Mouse (Mus musculus) kidney, adult 8-10 months (tissue): ENCODE measurements around the gene Brms1.

ENCODE experiments used
- DNase-seq, 2 experiments: peaks; one replicate each; pipeline ENCODE4 v3.0.0; 2022

Gene Brms1

GRCm38 (mm10) chr19:5039301-5040114 is 1.6 kb upstream of the Brms1 start:
- peak in 1 of 2 experiments; percentile 39 for DNase-seq

DNA sequence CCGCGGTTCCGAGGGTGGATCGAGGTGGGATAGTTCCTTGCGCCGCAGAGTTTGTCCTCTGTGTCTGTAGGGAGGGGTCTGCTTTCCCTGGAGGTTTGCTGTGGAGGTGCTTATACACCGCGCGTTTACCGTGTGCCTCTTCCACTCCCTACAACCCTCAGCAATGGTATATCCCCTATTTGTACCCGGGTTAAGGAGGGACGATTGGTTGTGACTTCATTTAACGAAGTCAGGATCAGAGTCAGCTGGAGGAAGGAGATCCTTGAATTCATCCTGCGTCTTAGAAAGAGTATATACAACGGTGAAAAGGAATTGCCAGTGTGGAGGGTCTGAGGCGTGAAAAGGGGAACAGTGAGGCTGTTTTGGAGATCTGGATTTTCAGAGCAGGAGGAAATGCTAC is 434 bp downstream of the Brms1 start:
- no peak for DNase-seq

GRCm38 (mm10) chr19:5045531-5045930 is 4.4 kb downstream of the Brms1 start:
- no peak for DNase-seq

DNA sequence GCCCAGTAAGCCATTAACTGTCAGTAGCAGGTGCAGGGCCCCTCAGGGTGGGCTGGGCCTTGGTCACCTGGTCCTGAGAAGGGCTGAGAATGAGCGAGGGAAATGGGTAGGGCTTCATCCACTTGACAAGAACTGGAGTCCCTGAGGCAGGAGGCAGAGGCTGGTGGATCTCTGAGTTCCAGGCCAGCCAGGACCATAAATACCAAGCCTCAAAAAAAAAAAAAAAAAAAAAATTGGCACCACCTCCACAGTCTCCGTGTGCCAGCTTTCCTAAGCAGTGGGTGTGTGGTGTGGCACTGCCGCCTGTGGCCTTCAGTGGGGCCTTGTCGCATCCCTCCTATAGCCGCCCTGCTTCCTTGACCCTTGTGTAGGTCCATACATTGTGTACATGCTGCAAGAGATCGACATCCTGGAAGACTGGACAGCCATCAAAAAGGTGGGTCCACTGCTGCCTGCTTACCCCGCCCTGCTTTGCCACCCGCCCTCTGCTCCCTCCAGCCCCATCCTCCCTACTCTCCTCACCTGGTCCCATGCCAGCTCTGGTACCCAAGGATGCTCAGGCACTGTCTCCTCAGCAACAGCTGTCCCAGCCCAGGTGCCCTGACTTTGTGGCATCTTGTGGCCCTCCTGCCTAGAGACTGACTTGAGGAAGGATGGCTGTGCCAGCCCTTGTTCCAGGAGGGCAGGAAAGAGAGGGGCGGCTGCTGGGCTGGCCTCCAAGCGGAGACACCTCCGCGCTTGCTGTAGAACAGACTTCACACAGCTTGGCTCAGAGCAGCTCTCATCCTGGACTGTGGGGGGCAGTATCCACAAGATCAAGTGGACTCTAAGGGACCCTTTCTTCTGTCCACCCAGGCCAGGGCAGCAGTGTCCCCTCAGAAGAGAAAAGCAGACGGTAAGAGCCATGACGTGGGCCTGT is 7.2 kb downstream of the Brms1 start:
- DNase-seq: no peak

- DNase-seq: no peak
These were observed 8.2 kb downstream of the Brms1 start for GRCm38 (mm10) chr19:5049325-5049724.

DNA sequence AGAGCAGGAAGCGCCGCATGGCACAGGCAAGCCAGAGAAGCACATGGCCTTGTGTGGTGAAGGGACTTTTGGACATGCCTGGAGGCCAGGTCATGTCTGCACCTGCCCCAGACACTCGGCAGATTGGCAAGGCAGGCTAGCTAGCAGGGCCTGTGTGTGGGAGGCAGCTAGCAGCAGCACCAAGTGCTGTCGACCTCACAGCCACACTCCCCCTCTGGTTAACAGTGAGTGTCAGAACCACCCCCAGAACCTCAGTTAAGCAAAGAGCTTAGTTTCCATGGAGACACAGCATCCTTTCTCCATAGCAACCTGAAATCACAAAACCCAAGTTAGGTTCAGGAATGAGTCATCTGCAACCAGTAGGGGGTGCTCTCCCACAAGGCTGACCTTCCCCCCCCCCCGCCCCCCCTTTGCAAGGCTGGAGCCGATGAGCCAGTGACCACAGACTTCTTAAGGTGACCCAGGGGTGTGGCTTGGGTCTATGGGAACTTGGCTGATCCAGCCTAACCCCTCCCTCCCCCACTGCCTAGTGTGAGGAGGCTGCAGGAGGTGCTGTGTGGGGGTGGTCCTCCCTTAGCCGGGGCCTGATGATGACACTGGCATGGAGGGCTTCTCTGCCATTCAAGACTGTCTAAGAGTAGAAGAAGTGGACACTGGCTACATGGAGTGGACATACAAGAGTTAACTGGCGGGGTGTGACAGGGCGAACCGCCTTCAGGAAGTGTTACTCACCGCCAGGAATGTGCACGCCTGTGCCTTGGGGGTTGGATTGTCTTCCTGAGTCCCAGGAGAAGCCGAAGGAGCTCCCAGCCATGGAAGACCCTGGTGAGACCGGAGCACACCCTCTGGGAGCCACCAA is 9.1 kb downstream of the Brms1 start, which contains the start of gene Rin1:
Gene Rin1, plus strand, starts transcription at position 435 of the 859 bp plus-strand sequence.
- peak; percentile 46 to 48 for DNase-seq

GRCm38 (mm10) chr19:5051031-5051430 is 9.9 kb downstream of the Brms1 start:
- DNase-seq: no peak

DNA sequence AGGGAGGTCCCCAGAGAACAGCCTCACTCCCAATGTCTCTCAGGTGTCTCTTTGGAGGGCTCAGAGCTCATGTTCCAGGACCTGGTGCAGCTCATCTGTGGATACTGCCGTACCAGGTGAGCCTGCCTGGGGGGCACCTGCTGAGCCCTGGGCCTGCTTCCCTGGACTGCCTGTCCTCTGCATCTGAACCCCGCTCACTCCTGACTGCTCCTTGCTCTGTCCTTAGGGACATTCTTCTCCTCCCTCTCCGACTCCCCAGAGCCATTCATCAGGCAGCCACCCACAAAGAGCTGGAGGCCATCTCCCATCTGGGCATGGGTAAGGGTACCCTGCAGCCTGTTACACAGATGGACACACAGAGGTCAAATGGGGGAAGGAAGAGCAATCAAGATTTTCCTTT is 10.4 kb downstream of the Brms1 start:
- DNase-seq: no peak

DNA sequence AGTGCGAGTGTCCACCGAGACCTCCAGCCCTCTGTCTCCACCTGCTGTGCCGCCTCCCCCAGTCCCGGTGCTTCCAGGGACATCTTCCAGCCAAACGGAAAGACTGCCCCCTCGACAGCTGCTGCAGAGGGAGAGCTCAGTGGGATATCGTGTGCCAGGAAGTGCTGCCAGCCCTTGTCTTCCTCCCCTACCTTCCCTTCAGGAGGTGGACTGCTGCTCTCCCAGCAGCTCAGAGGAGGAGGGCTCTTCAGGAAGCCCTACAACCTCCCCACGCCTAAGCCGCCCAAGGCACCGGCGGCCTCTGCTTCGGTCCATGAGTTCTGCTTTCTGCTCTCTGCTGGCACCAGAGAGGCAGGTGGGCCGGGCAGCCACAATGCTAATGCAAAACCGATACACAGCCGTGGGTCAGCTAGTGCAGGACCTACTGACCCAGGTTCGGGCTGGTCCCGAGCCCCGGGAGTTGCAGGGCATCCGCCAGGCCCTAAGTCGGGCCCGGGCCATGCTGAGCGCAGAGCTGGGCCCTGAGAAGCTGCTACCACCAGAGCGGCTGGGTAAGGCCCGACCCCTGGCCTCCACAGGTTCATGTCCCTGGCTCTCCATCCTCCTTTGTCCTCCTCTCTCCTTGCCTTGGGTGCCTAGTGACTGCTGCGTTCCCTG is 11.1 kb downstream of the Brms1 start:
- DNase-seq: no peak

GRCm38 (mm10) chr19:5052853-5053252 is 11.7 kb downstream of the Brms1 start:
- no peak for DNase-seq

GRCm38 (mm10) chr19:5053909-5054308 is 12.8 kb downstream of the Brms1 start:
- DNase-seq: peak in 1 of 2 experiments; percentile 38

DNA sequence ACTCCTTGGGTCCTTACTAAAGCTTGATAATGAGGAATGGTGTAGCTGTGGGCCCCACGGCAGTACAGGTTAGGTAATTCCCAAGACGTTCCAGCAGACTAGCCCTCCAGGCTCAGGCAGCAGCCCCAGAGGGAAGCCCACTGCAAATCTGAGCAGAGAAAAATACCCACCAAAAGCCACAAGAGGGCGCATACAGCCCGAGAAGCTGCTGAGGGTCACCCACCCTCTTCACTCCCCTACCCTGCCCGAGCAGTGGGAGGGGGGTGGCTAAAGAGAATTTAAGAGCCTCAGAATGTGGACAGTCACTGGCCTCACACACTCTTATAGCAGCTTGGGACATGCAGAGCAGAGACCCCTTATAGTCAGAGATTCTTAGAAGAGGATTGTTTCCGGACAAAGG is 15.1 kb downstream of the Brms1 start:
- DNase-seq: peak in 1 of 2 experiments; percentile 20

DNA sequence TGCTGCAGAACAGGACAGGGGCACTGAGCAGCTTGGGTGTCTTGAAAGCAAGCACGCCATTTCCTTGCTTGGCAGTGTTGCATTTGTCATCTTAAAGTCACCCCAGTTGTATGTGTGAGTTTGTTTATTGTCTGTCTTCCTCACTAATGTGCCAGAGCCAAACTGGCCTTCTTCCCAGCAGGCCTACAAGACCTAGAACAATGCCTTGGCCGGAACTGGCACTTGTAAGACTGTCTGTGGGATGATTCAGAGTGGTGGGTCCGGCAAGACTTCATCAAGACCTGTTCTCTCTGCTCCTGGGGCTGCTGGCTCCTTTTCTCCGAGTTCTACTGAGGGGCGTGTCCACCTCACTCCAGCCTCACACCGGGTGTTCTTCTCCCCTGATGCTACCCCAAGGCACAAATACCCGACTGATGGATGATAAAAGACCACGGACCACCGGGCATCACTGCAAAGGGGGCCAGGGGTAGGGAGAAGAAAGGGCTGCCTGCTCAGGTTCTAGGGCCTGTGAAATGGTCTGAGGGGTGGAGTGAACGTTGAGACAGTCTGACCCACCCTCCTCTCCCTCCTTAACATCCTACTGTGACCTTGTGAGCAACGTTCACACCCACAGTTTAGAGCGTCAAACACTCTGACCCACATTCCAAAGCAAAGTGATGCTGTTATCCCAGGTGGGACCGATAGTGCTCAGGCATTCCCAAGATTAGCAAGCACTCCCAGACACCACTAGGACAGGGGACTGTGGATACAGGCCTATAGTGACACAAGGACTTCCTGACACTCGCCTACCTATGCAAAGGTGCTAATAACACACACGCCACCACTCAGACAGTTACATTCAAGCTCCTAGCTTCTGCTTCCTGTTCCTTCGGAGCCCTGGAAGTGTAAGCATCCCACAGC is 17.0 kb downstream of the Brms1 start:
- no peak for DNase-seq

DNA sequence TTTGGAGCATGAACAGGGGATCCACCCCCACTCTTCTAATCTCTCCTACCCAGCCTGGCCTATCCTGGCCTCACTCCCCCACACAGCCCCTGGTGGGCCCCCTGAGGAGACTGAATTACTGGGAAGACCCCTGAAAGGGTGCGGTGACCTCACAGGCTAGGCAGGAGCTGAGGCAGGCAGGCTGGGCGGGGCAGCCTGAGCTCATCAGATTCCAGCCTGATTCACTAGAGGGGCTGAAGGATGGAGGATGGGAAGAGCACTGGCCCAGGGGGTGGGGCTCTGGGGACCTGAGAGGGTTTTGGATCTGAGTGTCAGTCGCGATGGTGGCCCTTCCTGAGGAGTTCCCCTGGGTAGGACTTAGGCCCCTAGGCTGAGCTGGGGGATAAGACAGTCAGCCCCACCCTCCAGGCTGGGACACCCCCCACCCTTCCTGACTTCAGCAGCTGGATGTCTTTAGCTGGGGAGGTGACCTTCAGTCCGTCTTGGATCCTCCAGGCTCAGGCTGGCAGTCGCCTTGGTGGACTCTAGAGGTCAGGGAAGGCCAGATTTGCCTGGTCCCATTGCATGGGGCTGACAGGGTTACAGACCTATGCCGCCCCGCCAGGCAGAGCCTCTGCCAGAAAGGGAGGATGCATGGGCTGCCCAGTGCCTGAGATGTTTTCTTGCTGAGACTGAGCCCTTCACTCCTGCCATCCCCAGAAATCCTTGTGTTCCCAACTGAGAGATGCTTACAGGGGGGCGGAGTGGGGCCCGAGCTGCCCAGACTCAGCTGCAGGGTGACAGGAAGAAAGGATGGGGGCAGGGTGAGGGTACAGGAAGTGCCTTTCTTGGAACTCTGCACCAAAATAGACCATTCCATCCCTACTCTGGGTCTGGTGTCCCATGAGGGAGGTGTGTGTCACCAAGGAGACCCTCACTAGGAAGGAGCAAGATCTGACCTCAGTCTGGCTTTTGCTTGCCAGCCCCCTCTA is 17.9 kb downstream of the Brms1 start:
- DNase-seq: no peak

- DNase-seq: no peak
These were observed 19.5 kb downstream of the Brms1 start for GRCm38 (mm10) chr19:5060365-5061330.

DNA sequence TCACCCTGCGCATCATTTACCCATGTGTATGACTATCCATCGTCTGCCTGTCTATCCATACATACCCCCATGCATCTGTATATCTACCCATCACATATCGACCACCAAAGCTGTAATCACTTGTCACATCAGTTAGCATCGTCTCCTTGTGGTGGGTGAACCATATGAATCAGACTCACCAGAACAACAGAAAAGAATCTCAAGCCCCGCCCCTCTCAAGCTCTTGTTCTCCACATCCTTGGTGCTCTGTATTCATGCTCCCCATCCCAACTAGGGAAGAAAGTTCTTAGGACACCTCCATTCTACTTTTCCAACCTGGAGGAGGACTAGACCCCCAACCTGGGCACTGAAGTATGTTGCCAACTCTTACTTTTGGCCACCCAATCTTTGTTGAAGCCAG is 20.9 kb downstream of the Brms1 start:
- no peak for DNase-seq

DNA sequence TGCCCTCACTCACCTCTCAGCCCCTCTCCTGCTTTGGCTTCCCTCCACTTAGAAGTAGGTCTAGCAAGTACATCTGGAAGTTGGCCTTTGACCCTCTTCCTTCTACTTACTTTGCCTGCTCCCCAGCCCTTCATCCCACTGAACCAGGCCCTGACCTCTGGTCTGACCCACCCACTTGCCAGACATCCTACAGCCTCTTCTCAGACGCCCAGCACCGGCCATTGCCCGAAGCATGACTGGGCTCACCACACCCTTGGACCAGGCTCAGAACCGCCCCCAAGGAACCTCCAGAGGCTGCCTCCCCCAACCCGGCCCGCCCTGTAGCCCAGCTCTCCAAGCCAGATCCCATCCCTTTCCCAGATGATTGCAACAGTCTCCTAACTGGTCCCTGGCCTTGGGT is 21.3 kb downstream of the Brms1 start:
- no peak for DNase-seq

GRCm38 (mm10) chr19:5065104-5065503 is 23.9 kb downstream of the Brms1 start:
- DNase-seq: no peak
